Mouse (Mus musculus): ENCODE results near the gene Prkn. TPM values are rescaled to one million over a fixed set of nuclear protein-coding genes. Genes with fewer than 3 reads are reported as not detected.
"Not testable (repeated sequence)": the region's sequence is repeated elsewhere in the genome, so short reads cannot be mapped to it uniquely, and the experiment has no call there.

The Prkn gene
- polyA plus RNA-seq, 1 experiment from 2014 or later, result 1.5 TPM

DNA sequence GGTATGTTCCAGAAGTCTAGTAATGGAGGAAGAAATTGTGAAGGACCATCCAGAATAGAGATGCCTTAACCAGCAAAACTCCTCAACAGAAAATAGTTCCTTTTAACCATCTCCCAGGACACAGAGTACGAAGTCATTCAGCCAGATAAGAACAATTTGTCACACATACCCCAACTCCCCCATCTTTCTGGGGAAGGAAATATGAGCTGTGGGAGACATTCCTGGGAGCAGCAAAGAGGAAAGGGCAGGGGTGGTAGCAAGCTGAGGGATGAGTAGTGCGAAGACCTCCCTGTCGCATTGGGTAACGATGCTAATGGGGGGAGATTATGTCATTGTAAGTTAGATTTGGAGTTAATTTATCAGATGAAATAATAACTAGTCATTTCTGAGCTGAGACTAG, 348.3 kb downstream of the Prkn start:
- ATAC-seq (replicated peaks; ENCODE audit: low FRiP score), result no peak

DNA sequence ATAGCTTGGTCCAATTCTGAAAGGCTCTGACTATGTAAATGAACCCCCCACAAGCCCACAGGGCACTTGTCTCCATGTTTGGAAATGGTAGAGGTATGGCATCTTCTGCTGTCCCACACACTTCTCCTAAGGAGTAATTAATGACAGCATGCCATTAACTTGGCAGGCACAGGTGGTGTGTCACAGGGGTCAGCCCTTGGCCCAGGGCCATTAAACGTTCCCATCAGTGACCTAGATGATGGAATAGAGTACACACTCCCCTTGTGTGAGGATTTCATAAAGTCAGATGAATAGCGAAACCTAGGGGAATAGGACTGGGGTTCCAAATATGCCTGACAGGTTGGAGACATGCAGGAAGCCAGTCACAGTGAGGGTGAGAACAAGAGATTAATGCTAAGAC, 350.1 kb downstream of the Prkn start:
- 71% methylated on average over 2 of the region's 2 CpGs for WGBS

More for the DNA sequence above, 348.3 kb downstream of the Prkn start:
- 90% methylated on average over 4 of the region's 4 CpGs for WGBS
- no peaks in the 10 kb centered on the region for H3K36me3 ChIP-seq (ENCODE audit: control insufficient read depth, insufficient read depth, low read length)
- no peak for DNase-seq (ENCODE audit: low spot score)
- H3K4me1 ChIP-seq (replicated peaks; ENCODE audit: control insufficient read depth, insufficient read depth, low read length), result no peaks in the 10 kb centered on the region
- H3K9me3 ChIP-seq (ENCODE audit: control insufficient read depth, low read length), result no peaks in the 10 kb centered on the region
- H3K4me3 ChIP-seq (ENCODE audit: low read depth, low read length), result no peak overlapping the region
- no peaks in the 10 kb centered on the region for H3K27me3 ChIP-seq (ENCODE audit: control insufficient read depth, insufficient read depth, low read length)
- H3K27ac ChIP-seq (ENCODE audit: low read depth, low read length), result no peak overlapping the region
- no peak overlapping the region for H3K4me2 ChIP-seq (ENCODE audit: low read depth, low read length, severe bottlenecking)
- H3K9ac ChIP-seq (ENCODE audit: low read length), result no peak overlapping the region

GRCm38 (mm10) chr17:11198134-11198533, 357.9 kb downstream of the Prkn start:
- H3K9ac ChIP-seq (ENCODE audit: low read length), result no peak overlapping the region
- no peaks in the 10 kb centered on the region for H3K27me3 ChIP-seq (ENCODE audit: control insufficient read depth, insufficient read depth, low read length)
- H3K4me1 ChIP-seq (replicated peaks; ENCODE audit: control insufficient read depth, insufficient read depth, low read length), result no peaks in the 10 kb centered on the region
- no peak overlapping the region for H3K4me3 ChIP-seq (ENCODE audit: low read depth, low read length)
- DNase-seq (ENCODE audit: low spot score) (no peak), ATAC-seq (replicated peaks; ENCODE audit: low FRiP score) (no peak)
- no peaks in the 10 kb centered on the region for H3K36me3 ChIP-seq (ENCODE audit: control insufficient read depth, insufficient read depth, low read length)
- 61% methylated on average over 2 of the region's 2 CpGs for WGBS
- H3K9me3 ChIP-seq (ENCODE audit: control insufficient read depth, low read length), result no peaks in the 10 kb centered on the region
- H3K27ac ChIP-seq (ENCODE audit: low read depth, low read length), result no peak overlapping the region
- no peak overlapping the region for H3K4me2 ChIP-seq (ENCODE audit: low read depth, low read length, severe bottlenecking)

More for the DNA sequence above, 350.1 kb downstream of the Prkn start:
- ATAC-seq (replicated peaks; ENCODE audit: low FRiP score) (no peak), DNase-seq (ENCODE audit: low spot score) (no peak)
- H3K4me1 ChIP-seq (replicated peaks; ENCODE audit: control insufficient read depth, insufficient read depth, low read length), result no peaks in the 10 kb centered on the region
- H3K27ac ChIP-seq (ENCODE audit: low read depth, low read length), result no peak overlapping the region
- no peak overlapping the region for H3K4me3 ChIP-seq (ENCODE audit: low read depth, low read length)
- no peak overlapping the region for H3K4me2 ChIP-seq (ENCODE audit: low read depth, low read length, severe bottlenecking)
- H3K9me3 ChIP-seq (ENCODE audit: control insufficient read depth, low read length), result no peaks in the 10 kb centered on the region
- H3K9ac ChIP-seq (ENCODE audit: low read length), result no peak overlapping the region
- no peaks in the 10 kb centered on the region for H3K36me3 ChIP-seq (ENCODE audit: control insufficient read depth, insufficient read depth, low read length)
- H3K27me3 ChIP-seq (ENCODE audit: control insufficient read depth, insufficient read depth, low read length), result no peaks in the 10 kb centered on the region

DNA sequence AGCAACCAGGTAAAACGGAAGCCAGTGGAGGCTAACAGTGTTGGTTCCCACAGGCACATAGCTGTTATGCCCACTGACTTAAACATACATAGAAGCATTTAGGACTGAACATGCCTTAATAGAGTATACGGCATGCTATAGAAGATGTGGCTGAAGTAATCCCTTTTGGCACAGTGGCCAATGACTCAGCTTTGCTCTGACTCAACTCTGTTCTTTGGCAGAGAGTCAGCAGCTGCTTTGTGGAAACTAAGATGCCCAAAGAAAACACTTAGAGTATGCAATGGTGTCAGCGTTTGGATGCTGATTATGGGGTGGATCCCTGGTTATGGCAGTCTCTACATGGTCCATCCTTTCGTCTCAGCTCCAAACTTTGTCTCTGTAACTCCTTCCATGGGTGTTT, 368.9 kb downstream of the Prkn start:
- not testable (repeated sequence) for H3K4me3 ChIP-seq (ENCODE audit: low read depth, low read length); H3K9ac ChIP-seq (ENCODE audit: low read length); H3K4me2 ChIP-seq (ENCODE audit: low read depth, low read length, severe bottlenecking); H3K9me3 ChIP-seq (ENCODE audit: control insufficient read depth, low read length); H3K27ac ChIP-seq (ENCODE audit: low read depth, low read length); DNase-seq (ENCODE audit: low spot score); H3K4me1 ChIP-seq (replicated peaks; ENCODE audit: control insufficient read depth, insufficient read depth, low read length); H3K36me3 ChIP-seq (ENCODE audit: control insufficient read depth, insufficient read depth, low read length); H3K27me3 ChIP-seq (ENCODE audit: control insufficient read depth, insufficient read depth, low read length); ATAC-seq (replicated peaks; ENCODE audit: low FRiP score)
- WGBS, result 83% methylated on average over 4 of the region's 4 CpGs

DNA sequence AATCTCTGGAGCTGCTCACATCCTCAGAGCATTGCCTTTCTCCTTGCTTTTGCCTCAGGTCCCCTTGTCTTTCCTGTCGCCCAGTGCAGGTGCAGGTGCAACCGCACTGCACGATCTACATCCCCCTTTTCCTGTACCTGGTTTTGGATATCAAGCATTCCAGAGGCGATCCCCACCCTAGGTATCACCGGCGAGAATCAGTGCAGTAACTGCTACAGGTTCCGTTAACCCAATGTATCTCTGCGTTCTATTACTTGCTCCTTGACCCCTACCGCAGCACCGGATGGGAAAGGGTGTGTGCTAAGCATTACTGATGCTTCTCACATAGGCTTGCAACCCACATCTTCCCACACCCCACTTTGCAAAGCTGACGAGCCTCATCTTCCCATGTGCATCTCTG, 370.8 kb downstream of the Prkn start:
- Histone ChIP-seq H3K4me2 (ENCODE audit: low read depth, low read length, severe bottlenecking) (no peak overlapping the region), H3K9me3 (ENCODE audit: control insufficient read depth, low read length) (no peaks in the 10 kb centered on the region), H3K27me3 (ENCODE audit: control insufficient read depth, insufficient read depth, low read length) (no peaks in the 10 kb centered on the region), H3K36me3 (ENCODE audit: control insufficient read depth, insufficient read depth, low read length) (no peaks in the 10 kb centered on the region), H3K4me3 (ENCODE audit: low read depth, low read length) (no peak overlapping the region), H3K27ac (ENCODE audit: low read depth, low read length) (no peak overlapping the region), H3K4me1 (replicated peaks; ENCODE audit: control insufficient read depth, insufficient read depth, low read length) (no peaks in the 10 kb centered on the region), H3K9ac (ENCODE audit: low read length) (no peak overlapping the region)
- DNase-seq (ENCODE audit: low spot score) (no peak), ATAC-seq (replicated peaks; ENCODE audit: low FRiP score) (no peak)
- 74% methylated on average over 11 of the region's 11 CpGs for WGBS

GRCm38 (mm10) chr17:11211591-11211990, 371.4 kb downstream of the Prkn start:
- no peak for ATAC-seq (replicated peaks; ENCODE audit: low FRiP score)
- H3K9ac ChIP-seq (ENCODE audit: low read length), result no peak overlapping the region
- H3K36me3 ChIP-seq (ENCODE audit: control insufficient read depth, insufficient read depth, low read length), result no peaks in the 10 kb centered on the region
- no peak overlapping the region for H3K27ac ChIP-seq (ENCODE audit: low read depth, low read length)
- H3K4me1 ChIP-seq (replicated peaks; ENCODE audit: control insufficient read depth, insufficient read depth, low read length), result no peaks in the 10 kb centered on the region
- H3K9me3 ChIP-seq (ENCODE audit: control insufficient read depth, low read length), result no peaks in the 10 kb centered on the region
- no peaks in the 10 kb centered on the region for H3K27me3 ChIP-seq (ENCODE audit: control insufficient read depth, insufficient read depth, low read length)
- WGBS, result 59% methylated on average over 4 of the region's 4 CpGs
- DNase-seq (ENCODE audit: low spot score), result no peak
- no peak overlapping the region for H3K4me3 ChIP-seq (ENCODE audit: low read depth, low read length)
- H3K4me2 ChIP-seq (ENCODE audit: low read depth, low read length, severe bottlenecking), result no peak overlapping the region

DNA sequence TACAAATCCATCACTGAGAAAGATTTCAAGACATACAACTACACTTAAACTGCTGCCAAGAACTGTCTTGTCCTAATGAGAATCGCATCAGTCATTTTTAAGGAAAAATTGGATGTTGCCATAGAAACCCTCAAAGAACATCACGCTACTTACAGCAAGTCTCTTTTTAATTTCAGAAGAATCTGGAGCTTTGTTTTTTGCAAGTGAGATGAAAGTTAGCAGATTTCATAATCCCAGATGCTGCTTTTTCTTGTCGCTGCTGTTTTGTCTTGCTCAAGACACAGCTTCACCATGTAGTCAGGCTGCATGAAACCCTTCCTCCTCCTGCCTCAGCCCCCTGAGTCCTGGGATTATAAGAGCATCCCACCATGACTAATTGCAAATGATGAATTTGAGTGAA, 373.5 kb downstream of the Prkn start:
- Histone ChIP-seq H3K27me3 (ENCODE audit: control insufficient read depth, insufficient read depth, low read length) (no peaks in the 10 kb centered on the region), H3K4me2 (ENCODE audit: low read depth, low read length, severe bottlenecking) (no peak overlapping the region), H3K4me3 (ENCODE audit: low read depth, low read length) (no peak overlapping the region), H3K36me3 (ENCODE audit: control insufficient read depth, insufficient read depth, low read length) (no peaks in the 10 kb centered on the region), H3K9ac (ENCODE audit: low read length) (no peak overlapping the region), H3K27ac (ENCODE audit: low read depth, low read length) (no peak overlapping the region), H3K9me3 (ENCODE audit: control insufficient read depth, low read length) (no peaks in the 10 kb centered on the region), H3K4me1 (replicated peaks; ENCODE audit: control insufficient read depth, insufficient read depth, low read length) (no peaks in the 10 kb centered on the region)
- DNase-seq (ENCODE audit: low spot score) (no peak), ATAC-seq (replicated peaks; ENCODE audit: low FRiP score) (no peak)
- 96% methylated on average over 3 of the region's 3 CpGs for WGBS

- 81% methylated on average over 4 of the region's 4 CpGs for WGBS
- H3K9ac ChIP-seq (ENCODE audit: low read length), result no peak overlapping the region
- ATAC-seq (replicated peaks; ENCODE audit: low FRiP score) (no peak), DNase-seq (ENCODE audit: low spot score) (no peak)
- H3K27me3 ChIP-seq (ENCODE audit: control insufficient read depth, insufficient read depth, low read length), result no peaks in the 10 kb centered on the region
- H3K36me3 ChIP-seq (ENCODE audit: control insufficient read depth, insufficient read depth, low read length), result no peaks in the 10 kb centered on the region
- no peaks in the 10 kb centered on the region for H3K9me3 ChIP-seq (ENCODE audit: control insufficient read depth, low read length)
- H3K4me1 ChIP-seq (replicated peaks; ENCODE audit: control insufficient read depth, insufficient read depth, low read length), result no peaks in the 10 kb centered on the region
- H3K4me3 ChIP-seq (ENCODE audit: low read depth, low read length), result no peak overlapping the region
- no peak overlapping the region for H3K27ac ChIP-seq (ENCODE audit: low read depth, low read length)
- H3K4me2 ChIP-seq (ENCODE audit: low read depth, low read length, severe bottlenecking), result no peak overlapping the region
Measured at GRCm38 (mm10) chr17:11229011-11229410, 388.8 kb downstream of the Prkn start.

- ATAC-seq (replicated peaks; ENCODE audit: low FRiP score) (no peak), DNase-seq (ENCODE audit: low spot score) (no peak)
- H3K9me3 ChIP-seq (ENCODE audit: control insufficient read depth, low read length), result no peaks in the 10 kb centered on the region
- 60% methylated on average over 1 of the region's 1 CpGs for WGBS
- H3K27me3 ChIP-seq (ENCODE audit: control insufficient read depth, insufficient read depth, low read length), result no peaks in the 10 kb centered on the region
- H3K4me2 ChIP-seq (ENCODE audit: low read depth, low read length, severe bottlenecking), result no peak overlapping the region
- no peak overlapping the region for H3K27ac ChIP-seq (ENCODE audit: low read depth, low read length)
- no peaks in the 10 kb centered on the region for H3K4me1 ChIP-seq (replicated peaks; ENCODE audit: control insufficient read depth, insufficient read depth, low read length)
- no peak overlapping the region for H3K4me3 ChIP-seq (ENCODE audit: low read depth, low read length)
- no peak overlapping the region for H3K9ac ChIP-seq (ENCODE audit: low read length)
- no peaks in the 10 kb centered on the region for H3K36me3 ChIP-seq (ENCODE audit: control insufficient read depth, insufficient read depth, low read length)
Measured at GRCm38 (mm10) chr17:11229426-11229825, 389.2 kb downstream of the Prkn start.
